Mouse (Mus musculus): Measurements from ENCODE around the gene Slc25a34. TPM values are rescaled to one million over a fixed set of nuclear protein-coding genes. Genes with fewer than 3 reads are reported as not detected.

Slc25a34 gene
- total RNA-seq, 2 experiments from 2014 or later, result 2.3 to 4.1 TPM

- DNase-seq (ENCODE audit: extremely low spot score in 1 of 2, low spot score in 2 of 2), result peak in 1 of 2 experiments; percentile 63
- intact Hi-C loops (cut with DNase I), result no loop called here
These were observed 24.1 kb downstream of the Slc25a34 start for GRCm38 (mm10) chr4:141599251-141600141.

- no peak for DNase-seq (ENCODE audit: extremely low spot score in 1 of 2, low spot score in 2 of 2)
- intact Hi-C loops (cut with DNase I), result no loop called here
These were observed 24.7 kb downstream of the Slc25a34 start for GRCm38 (mm10) chr4:141598894-141599250.

GRCm38 (mm10) chr4:141598199-141598893, 25.3 kb downstream of the Slc25a34 start:
- DNase-seq (ENCODE audit: extremely low spot score in 1 of 2, low spot score in 2 of 2), result peak in 1 of 2 experiments; percentile 63
- intact Hi-C loops (cut with DNase I), result no loop called here

- intact Hi-C loops (cut with DNase I), result no loop called here
- peak in 1 of 2 experiments; percentile 20 for DNase-seq (ENCODE audit: extremely low spot score in 1 of 2, low spot score in 2 of 2)
These were observed 26.8 kb downstream of the Slc25a34 start for GRCm38 (mm10) chr4:141596700-141597328.

GRCm38 (mm10) chr4:141595605-141596268, 27.9 kb downstream of the Slc25a34 start:
- intact Hi-C loops (cut with DNase I), result no loop called here
- peak in 1 of 2 experiments; percentile 35 for DNase-seq (ENCODE audit: extremely low spot score in 1 of 2, low spot score in 2 of 2)

GRCm38 (mm10) chr4:141595138-141595537, 28.5 kb downstream of the Slc25a34 start:
- intact Hi-C loops (cut with DNase I), result no loop called here
- DNase-seq (ENCODE audit: extremely low spot score in 1 of 2, low spot score in 2 of 2), result peak in 1 of 2 experiments; percentile 19

GRCm38 (mm10) chr4:141591547-141591946, 32.1 kb downstream of the Slc25a34 start:
- intact Hi-C loops (cut with DNase I), result no loop called here
- DNase-seq (ENCODE audit: extremely low spot score in 1 of 2, low spot score in 2 of 2), result no peak

- no peak for DNase-seq (ENCODE audit: extremely low spot score in 1 of 2, low spot score in 2 of 2)
- intact Hi-C loops (cut with DNase I), result no loop called here
These were observed 39.7 kb downstream of the Slc25a34 start for GRCm38 (mm10) chr4:141583919-141584318.

- intact Hi-C loops (cut with DNase I), result no loop called here
- no peak for DNase-seq (ENCODE audit: extremely low spot score in 1 of 2, low spot score in 2 of 2)
These were observed 42.6 kb downstream of the Slc25a34 start for GRCm38 (mm10) chr4:141581051-141581450.

- intact Hi-C loops (cut with DNase I), result loop anchor here (5.0 kb wide), 1 partner anchor 192 kb away; no protein-coding TSS in a partner anchor
These were observed 44.8 kb downstream of the Slc25a34 start for GRCm38 (mm10) chr4:141578833-141579232.

GRCm38 (mm10) chr4:141576877-141577276, 46.7 kb downstream of the Slc25a34 start:
- intact Hi-C loops (cut with DNase I), result loop anchor here (5.0 kb wide), 1 partner anchor 190 kb away; no protein-coding TSS in a partner anchor

More at GRCm38 (mm10) chr4:141578833-141579232, 44.8 kb downstream of the Slc25a34 start:
- no peak for DNase-seq (ENCODE audit: extremely low spot score in 1 of 2, low spot score in 2 of 2)

GRCm38 (mm10) chr4:141576404-141576803, 47.2 kb downstream of the Slc25a34 start:
- intact Hi-C loops (cut with DNase I), result loop anchor here (5.0 kb wide), 1 partner anchor 189 kb away; no protein-coding TSS in a partner anchor

More at GRCm38 (mm10) chr4:141576877-141577276, 46.7 kb downstream of the Slc25a34 start:
- no peak for DNase-seq (ENCODE audit: extremely low spot score in 1 of 2, low spot score in 2 of 2)

GRCm38 (mm10) chr4:141574789-141575702, 48.6 kb downstream of the Slc25a34 start:
- DNase-seq (ENCODE audit: extremely low spot score in 1 of 2, low spot score in 2 of 2), result peak; percentile 69 to 90
- intact Hi-C loops (cut with DNase I), result loop anchor here (2.0 to 5.0 kb wide), 2 partner anchors 168 to 188 kb away; no protein-coding TSS in a partner anchor

More at GRCm38 (mm10) chr4:141576404-141576803, 47.2 kb downstream of the Slc25a34 start:
- DNase-seq (ENCODE audit: extremely low spot score in 1 of 2, low spot score in 2 of 2), result no peak

- intact Hi-C loops (cut with DNase I), result no loop called here
- DNase-seq (ENCODE audit: extremely low spot score in 1 of 2, low spot score in 2 of 2), result no peak
These were observed 50.2 kb downstream of the Slc25a34 start for GRCm38 (mm10) chr4:141573359-141573966.

GRCm38 (mm10) chr4:141572668-141573358, 50.8 kb downstream of the Slc25a34 start:
- intact Hi-C loops (cut with DNase I), result no loop called here

GRCm38 (mm10) chr4:141571934-141572333, 51.7 kb downstream of the Slc25a34 start:
- DNase-seq (ENCODE audit: extremely low spot score in 1 of 2, low spot score in 2 of 2), result no peak
- intact Hi-C loops (cut with DNase I), result no loop called here

More at GRCm38 (mm10) chr4:141572668-141573358, 50.8 kb downstream of the Slc25a34 start:
- no peak for DNase-seq (ENCODE audit: extremely low spot score in 1 of 2, low spot score in 2 of 2)
